Mouse (Mus musculus) cerebellum, adult 9-10 months (tissue): ENCODE measurements at regions not wholly inside any gene's neighbourhood (a gene's known extent, or its start where the extent isn't known, plus 50 kb on each side); places are given as distances from the start of the nearest gene placed in this dataset.

ENCODE experiments used
- DNase-seq: peaks from one replicate; pipeline ENCODE4 v3.0.0; 2022

DNA sequence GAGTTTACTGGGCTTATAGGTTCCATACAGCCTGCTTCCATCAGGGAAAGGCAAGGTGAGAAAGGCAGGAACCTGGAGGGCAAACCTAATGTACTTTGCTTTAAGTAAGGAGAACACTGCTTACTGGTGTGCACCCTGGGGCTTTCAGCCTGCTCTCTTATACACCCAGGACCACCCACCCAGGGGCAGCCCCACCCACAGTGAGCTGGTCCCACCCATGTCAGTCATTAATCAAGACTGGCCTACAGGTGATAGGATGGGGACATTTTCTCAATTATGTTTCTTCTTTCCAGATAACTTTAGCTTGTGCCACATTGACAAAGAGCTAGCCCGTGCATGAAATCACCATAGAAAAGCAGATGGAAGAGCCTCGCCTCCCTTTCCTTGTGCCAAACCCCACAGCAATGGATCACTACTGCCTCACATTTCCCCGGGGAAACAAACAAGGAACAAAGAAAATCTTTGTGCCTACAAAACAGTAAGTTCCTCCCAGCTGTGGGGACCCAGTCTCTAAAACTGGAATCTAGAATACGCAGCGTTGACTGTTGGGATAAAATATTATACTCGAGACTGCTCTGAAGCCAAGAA is 221.5 kb downstream of the Pdcd6ip start:
- no peak for DNase-seq

DNA sequence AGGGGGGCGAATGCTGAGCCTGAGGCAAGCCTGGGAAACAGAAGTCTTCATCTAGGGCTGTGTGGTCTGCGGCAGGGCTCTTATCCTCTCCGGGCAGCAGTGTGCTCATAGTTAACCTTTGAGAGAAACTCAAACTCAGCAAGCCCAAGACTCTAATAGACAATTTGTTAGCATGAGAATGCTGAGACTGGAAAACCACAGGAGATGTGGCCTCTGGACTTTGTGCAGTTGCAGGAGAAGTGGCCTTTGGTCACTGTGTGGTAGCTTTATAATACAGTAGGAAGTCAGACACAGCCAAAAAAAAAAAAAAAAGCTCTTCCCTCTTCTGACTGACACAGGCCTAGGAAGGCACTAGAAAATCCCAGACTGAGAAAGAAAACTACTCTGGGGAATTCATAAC is 228.2 kb downstream of the Pdcd6ip start:
- DNase-seq, result no peak

DNA sequence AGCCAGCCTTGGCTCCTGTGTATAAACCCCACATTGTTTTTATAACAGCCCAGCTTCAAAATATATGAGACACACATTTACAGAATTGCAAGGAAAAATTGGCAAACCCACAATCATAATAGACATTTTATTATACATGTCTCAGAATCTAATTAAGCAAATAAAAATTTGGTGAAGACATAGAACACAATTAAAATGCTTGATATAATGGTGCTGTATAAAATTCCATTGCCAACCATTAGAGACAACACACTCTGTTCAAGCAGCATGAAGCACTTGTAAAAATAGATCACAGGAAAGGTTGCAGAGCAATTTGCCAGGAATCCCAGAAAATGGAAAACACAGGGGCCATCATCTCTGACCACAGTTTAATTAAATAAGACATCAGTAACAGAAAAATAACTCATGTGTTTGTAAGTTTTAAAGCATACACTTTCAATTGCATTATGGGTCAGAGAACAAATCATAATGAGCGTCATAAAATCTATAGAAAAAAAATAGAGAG is 229.2 kb downstream of the Pdcd6ip start:
- peak; percentile 6 for DNase-seq

DNA sequence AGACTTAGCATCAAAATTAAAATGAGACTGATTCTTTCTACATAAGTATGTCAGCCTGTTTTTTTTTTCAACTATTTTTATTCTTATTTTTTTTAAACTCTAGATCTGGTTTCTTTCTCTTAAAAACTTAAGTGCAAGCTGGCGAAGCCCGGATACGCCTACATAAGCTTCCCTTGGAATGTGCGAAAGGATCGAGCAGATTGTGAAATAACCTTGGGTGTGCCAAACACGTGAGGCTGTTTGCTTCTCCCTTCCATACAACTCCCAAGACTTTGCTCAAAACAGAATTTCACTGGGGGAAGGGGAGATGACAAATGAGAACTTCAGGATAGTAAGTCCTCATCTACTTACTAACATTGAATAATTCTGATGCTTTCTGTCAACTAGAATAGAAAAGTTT is 236.3 kb downstream of the Pdcd6ip start:
- no peak for DNase-seq

DNA sequence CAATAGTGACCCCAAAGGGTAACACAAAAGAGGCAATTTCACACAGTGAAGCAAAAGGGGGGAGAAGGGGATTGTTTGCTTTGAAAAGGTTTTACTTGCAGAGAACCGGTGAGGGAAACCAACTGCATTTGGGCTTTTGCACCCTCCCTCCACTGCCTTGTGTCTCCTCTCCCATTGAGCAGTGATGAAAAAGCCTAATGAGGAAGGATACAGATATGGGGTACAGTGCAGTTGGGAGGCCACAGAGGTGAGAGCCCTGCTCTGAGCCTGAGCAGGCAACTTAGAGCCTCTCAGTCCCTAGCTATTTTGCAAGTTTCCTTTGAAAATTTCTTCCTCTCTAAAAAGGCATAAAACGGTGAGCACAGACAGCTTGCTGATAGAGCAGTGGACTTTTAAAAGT is 245.2 kb downstream of the Pdcd6ip start:
- DNase-seq, result no peak

DNA sequence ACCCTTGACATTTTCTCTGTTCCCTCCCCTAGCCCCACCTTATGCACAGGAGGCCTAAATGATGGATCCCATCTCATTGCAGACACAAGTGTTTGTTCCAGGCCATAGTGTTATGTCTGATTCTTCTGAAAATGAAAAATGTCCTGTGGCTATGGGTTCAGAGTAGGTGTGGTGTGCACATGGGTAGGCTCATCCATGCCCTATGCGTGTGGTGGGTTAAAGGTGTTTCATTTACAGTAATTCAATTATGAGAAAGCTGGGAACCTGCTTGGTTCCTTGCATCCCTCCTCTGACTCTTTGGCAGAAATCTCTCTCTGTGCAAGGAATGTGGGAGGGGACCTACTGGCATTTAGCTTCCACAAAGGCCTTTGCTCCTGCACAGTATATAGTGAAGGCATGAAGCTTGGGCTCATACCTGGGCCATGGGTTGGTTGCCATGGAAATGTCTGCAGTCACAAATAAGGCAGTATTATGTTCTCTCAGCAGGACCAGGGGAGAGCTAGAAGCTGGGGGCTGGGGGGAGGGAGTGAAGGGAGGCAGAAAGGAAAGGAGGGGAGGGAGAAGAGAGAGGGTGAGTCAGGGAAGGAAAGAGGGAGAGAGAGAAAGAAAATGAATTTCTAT is 245.7 kb downstream of the Pdcd6ip start:
- DNase-seq, result no peak

DNA sequence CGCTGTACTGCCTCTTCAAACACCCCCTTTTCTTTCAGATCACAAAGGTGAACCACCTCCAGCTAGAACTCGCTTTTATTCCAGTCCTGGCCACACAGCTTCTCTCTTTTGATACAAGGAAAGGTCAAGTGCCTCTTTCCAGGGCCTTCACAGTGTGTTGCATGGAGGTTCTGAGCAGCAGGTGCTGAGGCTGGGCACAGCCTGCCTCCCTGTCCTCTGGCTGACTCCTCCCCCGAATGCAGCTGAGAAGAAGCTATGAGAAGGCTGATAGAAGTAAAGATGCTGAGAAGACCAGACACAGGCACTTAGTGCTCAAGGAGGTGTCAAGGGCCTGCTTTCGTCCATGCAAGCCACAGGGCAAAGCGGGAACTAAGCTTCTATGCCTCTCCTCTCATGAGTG is 248.2 kb downstream of the Pdcd6ip start:
- no peak for DNase-seq

DNA sequence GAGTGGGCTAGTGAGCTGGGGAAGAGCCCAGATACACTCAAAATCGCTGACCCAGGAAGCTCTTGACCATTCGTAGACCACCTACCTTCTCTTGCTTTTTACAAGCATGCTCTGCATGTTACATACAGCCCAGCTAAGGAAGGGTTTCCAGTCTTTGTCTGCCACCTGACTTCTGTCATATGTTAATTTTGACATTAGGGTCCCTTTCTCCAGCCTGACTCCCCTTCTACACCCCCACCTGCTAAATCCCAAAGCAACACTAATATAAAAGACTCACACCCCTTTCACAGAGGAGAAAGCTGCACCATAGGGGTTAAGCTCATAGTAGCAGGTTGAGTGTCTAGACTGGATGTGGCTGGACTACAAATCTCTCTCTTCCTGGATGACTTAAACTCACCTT is 248.8 kb downstream of the Pdcd6ip start:
- DNase-seq, result no peak

DNA sequence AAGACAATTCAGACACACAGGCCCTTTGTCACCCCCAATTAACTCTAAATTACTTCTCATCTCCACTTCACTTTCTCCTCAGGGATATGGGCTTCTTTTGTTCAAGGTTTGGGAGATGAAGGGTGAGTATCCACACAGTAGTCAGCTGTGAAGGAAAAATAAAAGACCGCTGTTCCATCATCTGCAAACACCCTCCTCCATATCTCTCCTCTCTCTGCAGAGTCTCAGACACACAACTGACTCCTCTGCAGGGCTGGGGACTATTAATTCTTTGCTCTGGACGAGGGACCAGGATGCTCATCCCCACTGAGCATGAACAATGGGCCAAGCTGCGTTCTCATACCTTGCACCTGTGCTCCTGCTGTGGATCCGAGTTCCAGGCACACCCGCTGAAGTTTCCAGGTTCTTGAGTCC is 249.3 kb downstream of the Pdcd6ip start:
- no peak for DNase-seq

DNA sequence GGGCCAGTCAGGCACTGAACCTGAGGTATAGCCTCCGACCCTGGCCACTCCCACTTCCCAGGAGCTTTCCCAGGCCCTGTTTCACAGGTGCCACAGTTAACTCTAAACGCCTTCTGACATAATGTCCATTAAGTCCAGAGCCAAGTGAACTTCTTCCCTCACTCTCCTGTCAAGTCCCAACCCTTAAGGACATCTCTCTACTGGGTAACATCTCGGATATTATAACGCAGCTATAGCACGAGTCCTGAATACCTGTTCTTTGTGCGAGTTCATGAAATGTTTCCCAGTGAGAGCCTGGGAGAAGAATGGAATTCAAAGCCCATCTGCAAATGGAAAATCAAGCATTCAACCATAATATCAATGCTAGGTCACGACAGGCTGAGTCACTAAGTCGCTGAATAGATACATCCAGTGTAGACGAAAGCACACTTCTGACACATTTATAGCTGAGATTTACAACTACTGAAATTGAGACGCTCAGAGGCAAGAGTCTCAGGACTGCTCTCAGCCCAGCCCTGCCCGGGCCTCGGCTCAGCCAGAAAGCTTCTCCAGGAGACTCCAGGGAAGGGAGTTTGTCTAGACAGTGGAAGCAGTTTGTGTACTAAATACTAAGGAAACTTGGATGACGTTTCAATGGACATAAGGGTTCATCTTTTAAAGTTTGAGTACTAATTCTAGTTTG is 250.7 kb downstream of the Pdcd6ip start:
- no peak for DNase-seq

DNA sequence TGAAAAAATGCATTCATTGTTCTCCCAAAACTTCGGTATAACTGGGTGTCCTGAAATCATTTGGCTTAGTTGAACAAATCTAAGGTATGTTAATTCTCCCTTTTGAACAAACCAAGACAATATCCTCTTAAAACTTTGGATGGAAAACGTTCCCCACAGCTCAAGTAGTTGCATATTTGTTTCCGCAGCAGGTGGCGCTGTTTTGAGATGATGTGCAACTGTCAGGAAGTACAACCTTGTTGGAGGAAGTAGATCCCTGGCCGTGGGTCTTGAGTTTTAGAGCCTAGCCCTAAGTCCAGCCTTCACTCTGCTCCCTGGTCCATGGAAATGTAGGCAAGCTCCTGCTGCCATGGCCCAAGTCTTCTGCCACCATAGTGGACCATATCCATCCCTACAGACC is 252.5 kb downstream of the Pdcd6ip start:
- DNase-seq, result no peak

DNA sequence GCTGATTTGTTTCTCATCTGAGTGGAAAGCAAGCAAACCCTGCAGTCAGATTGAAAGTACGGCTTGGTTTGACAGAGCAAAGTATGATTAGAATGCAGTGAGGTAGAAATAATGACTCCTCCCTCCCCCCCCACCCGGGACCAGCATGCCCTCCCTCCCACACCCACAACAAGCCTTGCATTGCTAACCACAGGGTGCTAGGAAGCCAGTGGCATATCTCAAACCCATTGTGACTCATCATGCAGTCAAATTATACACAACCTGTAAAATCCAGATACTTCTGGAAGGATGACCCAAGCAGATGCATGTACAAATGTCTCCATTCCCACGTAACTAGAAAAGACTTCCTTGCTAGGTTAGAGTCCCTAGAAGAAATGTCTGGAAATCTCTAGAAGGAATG is 254.8 kb downstream of the Pdcd6ip start:
- DNase-seq, result no peak

DNA sequence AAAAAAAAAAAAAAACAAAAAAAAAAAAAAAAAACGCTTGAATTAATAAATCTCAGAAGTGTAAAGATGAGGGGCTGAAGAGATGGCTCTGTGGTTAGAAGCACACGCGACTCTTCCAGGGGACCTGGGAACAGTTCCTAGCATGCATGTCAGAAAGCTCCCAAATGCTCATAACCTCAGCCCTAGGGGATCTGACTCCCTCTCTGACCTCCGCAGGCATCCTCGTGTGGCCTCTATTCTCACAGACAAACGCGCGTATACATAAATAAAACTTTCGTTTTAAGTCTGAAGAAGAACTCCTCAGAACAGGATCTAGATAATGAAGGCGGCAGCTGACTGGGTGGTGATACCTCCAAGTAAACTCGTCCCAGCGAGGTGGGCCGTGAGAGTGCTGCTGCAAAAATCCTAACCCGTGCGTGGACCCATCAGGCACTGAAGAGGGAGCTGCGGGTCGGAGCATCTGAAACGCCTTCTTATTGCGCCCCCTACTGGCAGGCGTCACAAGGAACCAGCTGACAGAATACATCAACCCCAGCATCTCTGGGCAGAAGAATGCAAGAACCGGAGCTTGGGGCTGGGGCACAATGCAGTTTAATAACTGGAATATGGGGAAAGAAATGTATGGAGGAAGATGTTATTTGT is 266.2 kb downstream of the Pdcd6ip start:
- DNase-seq, result peak; percentile 86

DNA sequence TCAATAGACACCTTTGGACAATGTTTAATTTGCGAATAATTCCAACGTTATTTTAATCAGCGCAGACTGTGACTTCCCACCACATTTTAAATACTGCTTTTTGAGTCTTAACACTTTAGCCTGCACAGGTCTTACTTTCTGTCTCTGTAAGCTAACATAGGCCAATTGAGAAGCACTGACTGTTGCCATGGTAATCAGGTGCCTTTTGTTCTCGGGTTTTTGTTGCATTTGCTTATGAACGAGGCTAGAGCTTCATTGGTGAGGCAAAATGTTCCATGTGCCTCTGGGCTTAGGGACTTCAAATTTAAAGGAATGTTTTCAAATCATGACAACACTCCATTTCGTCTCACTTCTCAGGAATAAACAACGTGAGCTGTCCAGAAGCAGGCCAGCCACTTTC is 269.7 kb downstream of the Pdcd6ip start:
- DNase-seq, result no peak

DNA sequence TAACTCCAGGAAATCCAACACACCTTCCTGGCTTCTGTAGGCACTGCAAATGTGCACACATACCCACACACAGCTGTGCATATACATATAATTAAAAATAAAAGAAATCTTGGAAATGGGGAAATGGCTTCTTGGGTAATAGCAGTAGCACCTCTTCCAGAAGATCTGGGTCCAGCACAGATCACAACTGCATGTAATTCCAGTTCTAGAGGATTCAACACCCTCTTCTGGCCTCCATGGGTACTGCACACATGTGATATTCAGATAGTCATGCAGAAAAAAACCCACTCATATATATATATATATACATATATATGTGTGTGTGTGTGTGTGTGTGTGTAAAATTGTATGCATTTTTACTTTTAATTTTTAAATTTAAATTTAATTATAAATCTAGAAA is 272.1 kb downstream of the Pdcd6ip start:
- DNase-seq, result no peak

DNA sequence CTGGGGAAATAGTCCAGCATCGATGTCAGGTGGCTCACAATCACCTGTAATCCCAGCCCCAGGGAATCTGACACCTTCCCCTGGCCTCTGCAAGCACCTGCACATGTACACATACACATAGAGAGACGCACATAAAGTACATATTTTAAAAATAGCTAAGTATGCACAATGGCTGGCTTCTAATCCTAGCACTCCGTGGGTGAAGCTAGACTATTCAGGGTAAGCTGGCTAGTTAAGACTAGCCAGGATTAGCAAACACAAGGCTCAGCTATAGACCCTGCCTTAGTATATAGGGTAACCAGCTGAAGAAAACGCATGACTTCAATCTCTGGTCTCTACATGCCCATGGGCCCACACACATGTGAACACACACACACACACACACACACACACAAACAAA is 274.6 kb downstream of the Pdcd6ip start:
- no peak for DNase-seq

DNA sequence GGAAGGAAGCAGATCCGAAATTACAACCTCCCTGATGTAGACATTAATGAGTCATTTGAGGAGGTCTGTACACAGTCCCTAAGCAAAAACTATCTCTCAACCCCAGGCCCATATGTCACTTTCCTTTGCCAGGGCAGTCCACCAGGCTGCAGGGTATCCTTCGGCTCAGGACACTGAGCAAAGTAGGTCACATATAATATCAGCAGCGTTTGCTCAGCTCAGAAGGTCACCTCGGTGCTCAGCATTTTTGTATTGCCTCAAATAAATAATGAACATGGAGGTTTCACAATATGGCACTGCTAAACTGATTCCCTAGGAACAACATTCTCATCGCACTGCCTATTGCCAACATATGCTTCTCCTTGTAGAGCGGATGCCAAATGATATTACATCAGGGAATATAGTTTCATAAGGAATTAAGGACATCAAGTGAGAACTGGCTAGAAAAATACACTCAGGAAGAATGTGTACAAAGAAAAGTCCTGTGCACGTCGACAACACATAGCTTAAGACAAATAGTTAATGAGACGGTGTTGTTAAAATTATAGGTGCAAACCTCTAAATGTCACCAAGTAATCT is 275.4 kb downstream of the Pdcd6ip start:
- peak; percentile 66 for DNase-seq

DNA sequence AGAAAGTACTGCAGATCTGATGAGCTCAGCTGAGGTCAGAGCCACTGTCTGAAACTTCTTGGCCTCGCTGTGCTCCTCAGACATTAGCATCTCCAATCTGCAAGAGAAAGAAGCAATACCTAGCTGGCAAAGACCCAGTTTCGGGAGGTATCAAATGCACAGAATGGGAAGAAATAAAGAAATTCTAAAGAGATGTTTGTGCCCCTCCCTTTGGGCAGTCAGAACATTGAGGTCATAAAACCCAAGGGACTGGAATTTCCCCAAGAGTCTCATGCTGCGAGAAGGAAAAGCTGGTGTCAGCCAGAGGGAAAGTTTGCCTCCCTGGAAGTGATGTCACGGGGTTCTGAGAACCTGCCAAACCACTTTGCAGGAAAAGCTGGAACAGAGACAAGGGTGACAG is 277.6 kb downstream of the Pdcd6ip start:
- no peak for DNase-seq

DNA sequence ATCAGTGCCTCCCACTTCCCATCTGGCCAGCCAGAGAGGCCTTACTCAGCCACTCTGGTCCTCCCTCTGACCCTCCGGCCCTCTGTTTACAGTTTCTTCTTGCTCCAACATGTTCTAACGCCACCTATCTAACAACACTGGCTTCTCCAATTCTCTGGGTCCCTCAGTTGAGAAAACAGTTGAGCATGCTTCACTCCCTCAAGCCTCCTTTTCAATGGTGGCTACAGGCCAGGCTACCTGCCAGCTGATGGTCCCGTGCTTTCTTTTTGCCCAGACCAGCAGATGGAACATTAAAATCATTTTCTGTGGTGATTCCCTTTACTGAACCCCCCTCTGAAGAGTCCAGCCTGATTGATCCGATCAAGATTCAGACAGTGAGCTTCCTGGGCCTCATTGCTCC is 280.8 kb downstream of the Pdcd6ip start:
- no peak for DNase-seq

DNA sequence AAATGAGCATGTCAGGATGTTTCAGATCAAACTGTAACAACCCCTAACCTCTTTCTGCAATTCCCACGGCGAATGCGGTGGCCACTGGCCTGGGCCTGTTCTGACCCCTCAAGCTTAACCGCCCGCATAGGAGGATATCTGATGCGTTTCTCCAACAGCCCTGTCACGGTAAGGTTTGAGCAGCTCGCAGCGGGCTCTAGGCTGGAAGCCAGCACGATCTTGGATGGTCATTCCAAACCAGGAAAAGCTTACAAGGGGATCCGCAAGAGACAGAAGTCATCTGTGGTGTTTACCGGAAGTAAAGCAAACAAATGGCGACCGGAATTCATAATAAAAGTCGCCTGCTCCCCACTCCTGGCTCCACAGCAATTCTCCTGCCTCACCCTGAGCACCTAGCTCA is 281.7 kb downstream of the Pdcd6ip start:
- DNase-seq, result no peak

DNA sequence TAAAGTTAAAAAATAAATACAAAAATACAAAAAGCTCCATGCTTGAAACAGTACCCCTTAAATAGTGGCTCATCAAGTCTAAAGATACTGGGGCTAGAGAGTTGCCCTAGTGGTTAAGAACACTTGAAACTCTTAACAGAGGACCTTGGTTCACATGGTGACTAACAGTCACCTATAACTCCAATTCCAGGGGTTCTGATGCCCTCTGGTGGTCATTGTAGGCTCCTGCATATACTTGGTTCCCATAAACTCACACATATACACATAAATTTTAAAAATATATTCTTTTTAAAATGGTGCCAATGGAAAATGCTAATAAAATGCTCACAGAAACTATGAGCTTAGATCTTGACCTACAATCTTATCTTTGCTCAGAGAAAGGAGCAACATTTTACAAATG is 286.4 kb downstream of the Pdcd6ip start:
- DNase-seq, result no peak

DNA sequence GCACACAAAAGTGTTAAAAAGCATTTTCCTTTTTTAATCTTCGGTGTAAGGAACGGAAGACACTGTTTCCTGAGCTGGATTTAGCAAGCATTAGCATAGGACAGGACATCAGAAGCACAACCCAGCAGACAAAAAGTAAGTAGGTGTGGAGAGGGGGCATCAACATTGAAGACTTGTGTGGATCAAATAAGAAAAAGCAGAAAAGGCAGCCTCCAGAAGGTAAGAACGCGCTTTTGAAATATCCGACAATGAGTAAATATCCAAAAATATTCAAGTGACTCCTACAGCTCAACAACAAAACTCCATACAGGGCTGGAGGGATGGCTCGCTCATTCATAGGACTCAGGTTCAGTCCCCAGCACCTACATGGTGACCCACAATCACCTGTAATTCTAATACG is 286.9 kb downstream of the Pdcd6ip start:
- DNase-seq, result no peak

DNA sequence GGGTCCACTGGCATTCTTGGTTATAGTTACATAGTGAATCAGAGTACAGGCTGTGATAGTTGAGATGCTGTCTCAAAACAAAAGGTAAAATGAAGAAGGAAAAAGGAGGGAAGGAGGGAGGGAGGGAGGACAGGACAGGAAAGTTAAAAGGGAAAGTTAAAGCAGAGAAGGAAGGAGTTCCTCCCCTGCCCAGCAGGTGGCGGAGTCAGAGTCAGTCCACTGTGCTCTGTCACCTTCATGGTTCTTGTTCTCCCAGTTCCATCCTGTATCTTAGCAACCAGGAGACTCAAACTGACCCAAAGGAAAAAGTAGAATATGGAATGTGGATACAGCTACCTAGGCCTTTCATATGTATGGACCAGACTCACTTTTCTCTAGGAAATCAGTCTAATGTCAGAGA is 288.3 kb downstream of the Pdcd6ip start:
- no peak for DNase-seq

DNA sequence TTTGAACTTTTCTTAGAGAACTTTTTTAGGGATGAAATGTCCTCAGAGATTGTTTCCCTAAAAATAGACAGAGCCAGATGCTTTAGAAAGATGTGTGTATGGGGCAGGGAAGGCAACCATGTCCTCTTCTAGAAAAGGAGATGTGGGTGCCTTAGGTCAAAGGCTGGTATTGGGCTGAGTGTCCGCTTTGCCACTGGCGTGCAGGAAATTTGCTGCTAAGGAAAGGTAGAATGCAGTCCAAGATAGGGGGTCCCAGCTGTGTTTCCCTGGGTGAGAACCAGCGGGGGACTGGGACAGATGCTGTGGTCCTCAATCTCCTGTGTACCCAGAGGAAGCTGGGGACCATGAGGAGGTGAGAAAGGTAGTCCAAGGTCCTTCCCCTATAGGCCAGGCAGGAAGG is 291.0 kb downstream of the Pdcd6ip start:
- DNase-seq, result no peak
